Mouse (Mus musculus): ENCODE data around the gene 2300002M23Rik. TPM values are rescaled to one million over a fixed set of nuclear protein-coding genes. Genes with fewer than 3 reads are reported as not detected.

The 2300002M23Rik gene
- polyA plus RNA-seq (2012; rRNA removed), result 3.6 and 3.7 TPM in 2 replicates

DNA sequence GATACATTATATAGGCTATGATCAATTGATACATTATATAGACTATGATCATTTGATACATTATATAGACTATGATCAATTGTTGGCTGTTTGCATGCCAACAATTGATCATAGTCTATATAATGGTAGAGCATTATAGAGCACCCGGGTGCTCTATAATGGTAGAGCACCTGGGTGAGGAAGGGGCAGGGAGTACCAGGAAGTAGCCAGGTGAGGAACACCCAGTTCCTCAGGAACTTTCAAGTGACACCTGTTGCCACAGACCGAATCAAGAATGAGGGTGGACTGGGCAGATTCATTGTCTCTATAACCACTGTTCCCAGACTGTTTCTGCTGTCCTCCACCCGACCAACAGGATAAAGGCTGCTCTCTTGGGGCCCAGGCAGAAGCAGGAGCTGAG is at the start of gene 2300002M23Rik:
Gene 2300002M23Rik, plus strand, starts transcription at position 301 of the 400 bp plus-strand sequence.

GRCm38 (mm10) chr17:35532901-35533300 is 34.3 kb upstream of the 2300002M23Rik start, which contains the start of gene Psors1c2:
Psors1c2 (plus strand) TSS chr17:35533201.

GRCm38 (mm10) chr17:35551881-35552414 is 15.3 kb upstream of the 2300002M23Rik start, which contains the start of gene Cdsn:
Cdsn (plus strand) TSS chr17:35552128.

GRCm38 (mm10) chr17:35601249-35601648 is 34.0 kb downstream of the 2300002M23Rik start, which contains the start of gene Sfta2:
Sfta2 (plus strand) TSS chr17:35601549.

Other genes starting within 250 kb of the 2300002M23Rik start
- 0.04 TPM in 1 of 2 replicates, not detected in the other for gene H2-Q1, start 247.0 kb upstream of the 2300002M23Rik start, polyA plus RNA-seq (2012; rRNA removed)
- 0.18 and 0.54 TPM in 2 replicates for gene H2-Q2, start 225.2 kb upstream of the 2300002M23Rik start, polyA plus RNA-seq (2012; rRNA removed)
- gene H2-Q4, start 187.8 kb upstream of the 2300002M23Rik start, polyA plus RNA-seq (2012; rRNA removed), result 29.8 and 31.3 TPM in 2 replicates
- 5.2 and 5.8 TPM in 2 replicates for gene H2-Q6, start 142.6 kb upstream of the 2300002M23Rik start, polyA plus RNA-seq (2012; rRNA removed)
- 12.4 and 12.6 TPM in 2 replicates for gene H2-Q7, start 128.3 kb upstream of the 2300002M23Rik start, polyA plus RNA-seq (2012; rRNA removed)
- 1.8 and 5.2 TPM in 2 replicates for gene H2-Q10, start 97.4 kb upstream of the 2300002M23Rik start, polyA plus RNA-seq (2012; rRNA removed)
- 0.09 TPM in 1 of 2 replicates, not detected in the other for gene Pou5f1, start 61.4 kb upstream of the 2300002M23Rik start, polyA plus RNA-seq (2012; rRNA removed)
- gene Tcf19, start 50.6 kb upstream of the 2300002M23Rik start, polyA plus RNA-seq (2012; rRNA removed), result 9.1 and 9.6 TPM in 2 replicates
- gene Cchcr1, start 50.4 kb upstream of the 2300002M23Rik start, polyA plus RNA-seq (2012; rRNA removed), result 2.4 and 2.7 TPM in 2 replicates
- 8.3 and 21.8 TPM in 2 replicates for gene Psors1c2, start 34.2 kb upstream of the 2300002M23Rik start, polyA plus RNA-seq (2012; rRNA removed)
- 28.3 and 67.5 TPM in 2 replicates for gene Cdsn, start 15.3 kb upstream of the 2300002M23Rik start, polyA plus RNA-seq (2012; rRNA removed)
- gene Sfta2, start 34.1 kb downstream of the 2300002M23Rik start, polyA plus RNA-seq (2012; rRNA removed), result 5.6 and 7.7 TPM in 2 replicates
- 0.09 and 0.10 TPM in 2 replicates for gene Gm9573, start 59.2 kb downstream of the 2300002M23Rik start, polyA plus RNA-seq (2012; rRNA removed)
- 579 and 593 TPM in 2 replicates for gene Mucl3, start 76.2 kb downstream of the 2300002M23Rik start, polyA plus RNA-seq (2012; rRNA removed)
- 68.1 and 72.0 TPM in 2 replicates for gene Vars2, start 100.1 kb downstream of the 2300002M23Rik start, polyA plus RNA-seq (2012; rRNA removed)
- 10.7 and 12.3 TPM in 2 replicates for gene Gtf2h4, start 106.3 kb downstream of the 2300002M23Rik start, polyA plus RNA-seq (2012; rRNA removed)
- 58.9 and 65.6 TPM in 2 replicates for gene Ddr1, start 137.2 kb downstream of the 2300002M23Rik start, polyA plus RNA-seq (2012; rRNA removed)